Mouse (Mus musculus) megakaryocyte-erythroid progenitor cell, adult 5-6 weeks (primary cell): ENCODE results near the gene Dpf3. TPM values are rescaled to one million over a fixed set of nuclear protein-coding genes. Genes with fewer than 3 reads are reported as not detected.
A peak's percentile ranks its signal among the peaks of the same experiment; 100 is the strongest.

ENCODE experiments used
- ATAC-seq: replicated peaks from 2 replicates; pipeline ENCODE4 v1.8.0; 2016; ENCODE audit warnings: mild to moderate bottlenecking, inconsistent platforms; ENCODE audit not compliant: severe bottlenecking, poor library complexity, low FRiP score, low TSS enrichment
- total RNA-seq, 2 experiments: library from RNA; stranded (forward) in 1 of 2; stranded (reverse) in 1 of 2; fragments of 200-1000, 215-1000 nt in 1 of 2; fragments of >200 nt in 1 of 2; fragmentation: Nextera tagmentation in 1 of 2; gene quantifications; 2 replicates each; pipeline ENCODE4 v1.2.3; 2014 to 2017

Gene Dpf3
- total RNA-seq, 2 experiments from 2014 or later, result 17.9 to 35.6 TPM

DNA sequence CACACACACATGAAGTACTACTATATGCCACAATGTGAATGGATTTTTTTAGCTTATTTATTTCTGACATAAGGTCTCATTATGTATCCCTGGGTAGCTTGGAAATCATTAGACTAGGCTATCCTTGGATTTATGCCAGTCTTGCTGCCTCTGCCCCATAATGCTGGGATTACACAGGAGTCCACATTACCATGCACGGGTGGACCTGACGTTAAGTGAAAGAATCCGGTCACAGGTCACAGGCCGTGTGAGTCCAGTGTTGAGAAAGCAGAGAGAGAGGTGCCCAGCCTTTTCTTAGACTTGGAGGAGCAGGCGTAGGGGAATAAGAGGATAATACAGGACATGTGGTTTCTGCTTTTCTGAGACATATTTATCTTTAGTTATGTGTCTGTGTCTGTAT, 11.7 kb upstream of the Dpf3 start:
- ATAC-seq, result no peak

DNA sequence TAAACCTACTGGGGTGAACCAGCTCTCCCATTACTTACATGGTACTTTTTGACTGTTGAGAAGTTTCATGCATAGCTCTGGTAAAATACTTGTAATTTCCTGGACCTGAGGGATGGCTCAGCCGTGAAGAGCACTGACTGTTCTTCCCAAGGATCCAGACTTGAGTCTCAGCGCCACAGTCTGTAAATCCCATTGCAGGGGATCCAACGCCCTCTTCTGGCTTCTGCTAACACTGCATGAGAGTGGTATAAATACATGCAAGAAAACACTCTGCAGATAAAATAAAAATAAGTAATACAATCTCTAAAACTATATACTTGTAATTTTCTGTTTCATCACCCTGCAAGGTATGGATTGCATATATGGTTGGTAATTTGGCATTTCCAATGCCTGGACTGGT, 10.4 kb upstream of the Dpf3 start:
- no peak for ATAC-seq

DNA sequence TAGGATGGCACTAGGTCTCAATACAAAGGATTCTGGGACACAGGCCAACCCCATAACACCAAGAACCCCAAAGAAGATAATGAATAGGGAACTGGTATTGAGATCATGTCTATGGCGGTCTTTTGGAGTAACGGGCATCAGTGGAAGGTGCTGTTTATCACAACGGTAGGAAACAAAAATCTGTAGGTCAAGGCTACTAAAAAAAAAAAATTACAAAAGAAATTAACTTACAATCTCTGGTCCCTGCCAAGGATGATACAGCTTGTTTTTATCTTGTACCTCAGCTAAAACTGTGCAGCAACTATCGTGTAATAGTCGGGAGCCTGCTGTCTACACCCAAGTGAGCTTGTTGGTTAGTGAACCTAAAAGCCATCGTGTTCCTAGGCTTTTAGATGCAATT, 9.2 kb upstream of the Dpf3 start:
- ATAC-seq, result peak; percentile 77

DNA sequence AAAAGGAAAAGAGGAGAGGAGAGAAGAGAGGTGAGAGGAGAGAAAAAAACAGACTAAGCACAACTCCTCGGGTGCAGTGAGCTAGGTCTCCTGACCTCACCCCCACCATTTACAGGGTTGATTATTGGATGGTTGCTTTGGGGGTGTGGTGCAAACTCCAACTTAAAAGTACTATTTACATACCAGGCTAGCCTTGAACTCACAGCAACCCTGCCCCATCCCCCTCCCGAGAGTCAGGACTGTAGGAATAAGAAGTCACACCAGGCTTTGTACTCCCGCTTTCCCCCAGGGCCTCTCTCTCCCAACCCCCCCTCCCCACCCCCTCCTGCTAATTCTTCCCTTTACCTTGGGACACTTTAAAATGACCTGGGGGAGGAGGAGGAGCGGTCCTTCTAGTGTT, 8.8 kb upstream of the Dpf3 start:
- no peak for ATAC-seq

DNA sequence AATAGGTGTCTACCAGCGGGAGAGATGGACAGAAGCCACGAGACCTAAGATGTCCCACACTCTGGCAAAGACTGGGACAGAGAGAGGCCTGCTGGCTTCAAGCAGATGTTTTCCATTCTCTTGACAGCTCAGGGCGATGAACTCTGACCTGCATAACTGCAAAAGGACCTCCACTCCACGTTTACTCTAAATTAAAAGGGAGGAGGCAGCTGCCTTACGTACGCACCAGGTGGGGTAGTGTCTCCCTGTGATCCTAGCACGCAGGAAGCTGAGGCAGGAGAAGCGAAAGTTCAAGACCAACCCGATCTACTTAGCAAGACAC, 8.4 kb upstream of the Dpf3 start:
- ATAC-seq, result no peak

DNA sequence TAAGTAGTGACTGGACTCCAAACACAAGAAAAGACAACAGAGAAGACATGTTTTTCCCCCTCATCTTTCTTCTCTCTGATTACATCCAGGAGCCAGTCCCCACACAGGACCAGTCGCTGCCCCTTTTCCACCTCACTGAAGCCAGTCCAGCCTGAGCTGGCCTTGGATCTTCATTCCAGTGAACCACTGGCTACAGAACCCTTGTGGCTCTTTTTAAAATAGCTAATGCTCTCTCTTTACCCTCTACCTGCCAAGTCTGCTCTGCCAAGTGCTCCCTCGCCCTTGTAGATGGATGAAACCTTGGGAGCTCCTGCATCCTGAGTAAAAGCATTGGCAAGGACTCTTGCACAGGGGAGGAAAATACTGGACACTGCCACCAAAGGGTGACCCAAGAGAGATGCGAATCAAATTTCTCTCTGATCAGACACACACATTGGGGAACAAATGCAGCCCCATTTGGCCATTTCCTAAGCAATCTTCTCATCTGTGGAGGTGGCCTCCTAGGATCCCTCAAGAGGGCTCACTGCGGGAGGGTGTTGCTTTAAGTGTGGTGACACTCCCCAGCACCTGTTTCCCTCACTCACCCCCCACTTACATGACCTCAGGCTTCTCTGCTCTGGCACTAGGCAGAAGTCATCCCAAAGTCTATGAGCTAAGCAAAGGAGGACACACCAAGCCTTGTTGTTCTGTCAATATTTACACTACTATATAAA, 7.9 kb upstream of the Dpf3 start:
- ATAC-seq, result no peak

DNA sequence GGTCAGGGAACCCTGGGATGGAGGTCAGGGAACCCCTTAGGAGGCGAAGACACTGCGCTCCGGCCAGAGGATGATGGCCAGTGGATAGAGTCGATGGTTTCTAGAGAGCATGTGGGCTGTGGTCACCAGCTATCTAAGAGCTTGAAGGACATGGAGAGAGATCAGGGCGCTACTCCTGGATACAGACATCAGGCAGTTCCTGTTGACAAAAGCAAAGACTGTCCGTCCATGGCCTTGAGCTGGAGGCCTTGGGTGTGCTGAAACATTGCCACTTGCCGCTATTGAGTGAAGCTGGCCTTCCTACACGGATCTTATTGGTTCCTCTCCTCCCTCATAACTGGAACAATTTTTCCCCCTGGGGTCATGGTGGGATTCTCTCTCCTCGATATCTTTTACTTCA, 6.7 kb upstream of the Dpf3 start:
- ATAC-seq, result no peak

DNA sequence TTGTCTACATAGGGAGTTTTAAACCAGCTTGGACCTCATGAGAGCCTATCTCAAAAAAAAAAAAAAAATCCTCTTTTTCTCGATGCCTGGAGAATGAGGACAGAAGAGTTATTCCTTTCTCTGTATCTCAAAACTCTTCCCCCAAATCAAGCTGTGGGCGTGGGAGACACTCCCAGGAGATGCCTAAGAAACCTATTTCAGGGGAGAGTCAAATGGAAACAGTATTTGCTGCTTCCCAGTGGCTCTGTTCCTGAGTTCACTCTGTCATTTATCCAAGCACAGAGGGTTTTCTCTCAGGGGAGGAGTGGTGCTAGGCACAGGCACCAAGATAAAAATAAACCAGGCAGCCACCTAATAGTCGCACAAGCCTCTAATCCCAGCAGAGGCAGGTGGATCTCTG, 5.3 kb upstream of the Dpf3 start:
- ATAC-seq, result no peak

DNA sequence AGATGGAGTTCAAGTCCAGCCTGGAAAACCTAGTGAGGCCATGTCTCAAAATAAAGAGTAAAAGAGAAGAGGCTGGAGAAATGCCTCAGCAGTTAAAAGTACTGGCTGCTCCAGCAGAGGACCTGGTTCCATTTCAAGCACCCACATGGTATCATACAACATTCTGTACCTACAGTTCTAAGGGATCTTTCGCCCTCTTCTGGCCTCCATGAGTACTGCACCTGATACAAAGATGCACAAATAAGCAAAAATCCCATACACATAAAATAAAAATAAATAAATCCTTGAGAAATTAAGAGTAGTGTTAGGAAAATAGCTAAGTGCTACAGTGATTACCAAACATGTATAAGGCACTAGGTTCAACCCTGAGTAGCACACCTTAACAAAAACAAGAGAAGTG, 4.1 kb upstream of the Dpf3 start:
- no peak for ATAC-seq

DNA sequence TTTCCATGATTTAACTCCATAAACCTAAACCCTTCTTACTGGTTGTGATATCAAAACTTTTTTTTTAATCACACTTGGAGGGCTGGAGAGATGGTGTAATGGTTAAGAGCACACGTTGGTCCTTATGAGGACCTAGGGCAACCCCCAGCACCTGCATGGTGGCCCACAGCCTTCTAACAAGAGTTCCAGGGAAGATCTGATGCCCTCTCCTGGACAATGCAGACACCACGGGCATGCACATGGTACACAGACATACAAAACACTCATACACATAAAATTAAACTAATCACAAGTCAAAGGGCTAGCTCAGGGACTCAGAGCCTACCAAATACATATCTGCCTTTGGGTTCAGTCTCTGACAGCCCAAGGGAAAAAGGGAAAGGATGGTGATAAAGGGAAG, 2.2 kb upstream of the Dpf3 start:
- no peak for ATAC-seq

DNA sequence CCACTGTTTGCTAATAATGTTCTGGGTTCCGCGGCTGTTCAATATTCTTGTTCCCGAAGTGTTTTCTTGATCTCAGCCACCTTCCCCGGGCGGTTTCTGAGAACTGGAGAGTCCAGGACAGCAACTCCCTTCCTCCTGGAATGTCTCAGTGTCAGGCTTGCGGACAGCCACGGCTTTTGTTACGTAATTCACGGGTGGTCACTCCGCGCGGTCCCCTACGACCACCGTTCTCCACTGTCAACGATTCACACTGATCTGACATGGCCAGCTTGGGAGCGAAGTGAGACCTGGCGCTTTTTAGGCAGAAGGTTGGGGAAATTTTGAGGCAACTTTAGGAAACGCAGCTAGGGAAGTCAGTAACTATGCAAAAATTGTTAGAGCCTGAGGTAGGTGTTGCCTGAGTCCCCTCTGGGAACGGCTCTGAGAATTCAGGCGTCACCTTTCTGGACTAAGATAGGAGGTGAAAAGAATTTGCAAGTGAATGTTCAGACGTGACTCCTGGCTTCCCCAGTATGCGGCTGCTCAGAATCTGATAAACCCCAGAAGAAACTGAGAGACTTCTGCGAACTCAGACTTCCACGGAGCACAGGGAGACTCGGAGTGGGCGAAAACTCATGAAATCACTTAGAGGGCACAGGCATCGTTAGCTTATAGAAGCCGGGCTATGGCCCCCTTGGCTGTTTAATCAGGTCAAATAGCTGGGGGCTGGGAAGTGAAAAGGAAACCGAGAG, 860 bp upstream of the Dpf3 start:
- ATAC-seq, result no peak

DNA sequence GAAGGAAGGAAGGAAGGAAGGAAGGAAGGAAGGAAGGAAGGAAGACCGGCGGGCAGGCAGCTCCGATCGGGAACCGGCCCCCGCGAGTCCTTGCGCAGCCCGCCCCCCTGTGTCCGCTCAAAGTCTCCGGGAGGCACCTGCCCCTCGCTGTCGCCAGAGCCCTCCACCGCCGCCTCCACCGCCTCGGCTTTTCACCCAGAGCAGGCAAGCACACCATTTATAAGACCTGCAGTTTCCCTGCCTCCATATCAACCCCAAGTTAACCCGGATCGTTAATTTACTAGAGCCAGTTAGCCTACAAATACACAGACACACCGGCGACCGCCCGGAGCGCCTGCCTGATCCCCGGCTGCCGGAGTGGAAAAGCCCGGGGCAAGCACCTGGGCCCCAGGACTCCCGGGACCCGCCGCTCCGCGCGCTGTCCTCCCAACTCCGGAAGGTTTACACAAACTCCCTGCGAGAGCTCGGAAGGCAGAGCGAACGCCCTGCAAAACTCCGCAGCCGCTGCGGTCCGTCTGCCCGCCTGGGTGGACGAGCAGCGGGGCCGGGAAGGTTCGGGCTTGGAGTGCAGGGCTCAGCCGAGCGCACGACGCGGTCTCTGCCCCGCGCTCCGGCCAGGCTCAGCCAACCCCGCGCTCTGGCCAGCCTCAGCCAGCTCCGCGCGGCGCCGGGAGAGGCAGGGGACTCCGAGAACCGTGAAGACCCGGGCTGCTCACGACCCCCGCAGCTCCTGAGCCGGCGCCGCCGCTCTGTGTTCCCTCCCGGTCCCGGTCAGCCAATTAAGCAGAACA, 650 bp downstream of the Dpf3 start:
- ATAC-seq, result 0 out of 2 replicates have a peak, but pooled peaks have one; percentile 10

DNA sequence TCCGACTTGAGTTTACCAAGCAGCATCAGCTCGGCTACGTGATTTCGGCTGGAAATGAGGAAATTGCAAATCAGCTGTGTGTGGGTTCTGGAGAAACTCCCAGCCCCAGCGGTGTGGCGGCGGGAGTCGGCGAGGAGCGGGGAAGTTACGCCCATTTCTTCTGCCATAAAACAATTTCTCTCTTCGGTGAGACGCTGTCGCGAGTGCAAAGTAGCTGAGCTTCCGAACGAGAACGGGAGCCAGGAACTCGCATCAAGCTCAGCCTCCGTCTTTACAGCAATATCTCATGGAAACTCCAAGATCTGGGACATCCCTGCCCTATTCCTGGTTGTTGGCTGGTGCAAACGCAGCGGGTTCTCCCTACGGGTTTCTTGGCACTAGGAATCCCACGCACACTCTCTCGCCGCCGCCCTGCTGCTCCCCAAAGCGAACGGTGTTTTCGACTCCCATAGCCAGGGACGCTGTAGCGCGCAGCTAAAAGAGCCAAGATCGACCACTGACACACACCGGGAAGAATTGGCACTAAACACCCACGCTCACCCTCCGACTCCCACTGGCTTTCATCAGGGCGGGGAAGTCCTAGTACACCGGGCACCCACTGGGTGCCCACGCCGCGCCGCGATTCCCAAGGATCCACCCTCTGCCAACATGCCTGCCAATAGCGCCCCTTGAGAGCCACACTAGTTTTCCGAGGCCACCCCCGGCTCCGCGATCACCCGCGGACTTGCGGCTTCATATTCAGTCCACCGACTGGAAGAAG, 1.4 kb downstream of the Dpf3 start:
- no peak for ATAC-seq

DNA sequence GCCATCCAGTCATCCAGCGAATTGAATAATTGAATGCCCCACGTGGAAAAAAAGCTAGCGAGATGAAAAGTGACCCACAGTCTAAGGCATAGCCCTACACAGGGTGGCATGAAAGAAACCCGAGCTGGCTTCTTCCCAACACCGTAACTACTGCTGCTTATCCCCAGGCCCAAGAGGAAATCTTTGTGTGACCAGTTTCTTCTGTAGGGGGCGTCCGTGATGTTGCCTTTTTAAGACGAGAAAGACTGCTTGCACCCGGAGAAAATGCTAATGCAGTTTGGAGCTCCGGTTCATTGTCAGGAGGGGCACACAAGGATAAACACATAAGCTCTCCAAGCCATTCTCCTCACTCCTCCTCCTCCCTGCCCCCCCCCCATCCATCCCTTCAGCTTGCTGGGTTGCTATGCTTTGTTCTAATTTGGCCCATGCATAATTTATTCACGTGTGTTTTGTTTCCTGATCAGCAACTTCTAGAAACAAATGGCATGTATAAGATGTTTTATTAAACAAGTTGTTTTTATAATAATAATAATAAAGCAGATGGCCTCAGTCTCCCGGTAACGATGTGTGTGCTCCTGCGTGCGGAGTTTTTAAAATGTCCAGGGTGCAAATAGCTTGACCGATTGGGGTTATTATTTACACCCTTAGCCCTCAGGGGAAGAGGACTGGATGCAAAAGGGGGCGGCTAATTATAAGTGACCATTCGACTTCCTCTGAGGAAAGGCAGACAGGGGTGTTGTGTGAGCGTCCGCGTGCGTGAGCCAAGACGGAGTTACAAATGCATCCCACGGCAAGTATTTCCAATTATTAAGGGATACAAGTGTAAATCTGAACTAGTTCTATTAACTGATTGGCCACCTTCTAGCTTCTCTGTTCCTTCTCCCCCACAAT, 2.4 kb downstream of the Dpf3 start:
- no peak for ATAC-seq

DNA sequence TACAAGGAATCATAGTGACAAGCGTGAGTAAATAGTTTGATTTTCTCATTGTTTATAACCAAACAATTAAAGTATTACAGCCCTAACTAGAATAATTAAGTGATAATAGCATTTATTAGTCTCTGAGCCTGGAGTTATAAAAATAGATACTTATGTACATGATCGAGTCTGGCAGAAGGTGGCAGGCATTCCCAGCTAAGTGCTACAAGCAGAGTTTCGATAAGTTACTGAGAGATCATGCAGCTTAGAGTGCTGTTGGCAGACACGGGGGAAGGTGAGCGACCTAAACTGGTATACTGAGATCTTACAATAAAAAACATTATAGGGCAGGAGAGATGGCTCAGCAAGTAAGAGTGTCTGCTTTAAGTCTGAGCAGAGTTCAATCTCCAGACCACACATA, 3.9 kb downstream of the Dpf3 start:
- ATAC-seq, result no peak

DNA sequence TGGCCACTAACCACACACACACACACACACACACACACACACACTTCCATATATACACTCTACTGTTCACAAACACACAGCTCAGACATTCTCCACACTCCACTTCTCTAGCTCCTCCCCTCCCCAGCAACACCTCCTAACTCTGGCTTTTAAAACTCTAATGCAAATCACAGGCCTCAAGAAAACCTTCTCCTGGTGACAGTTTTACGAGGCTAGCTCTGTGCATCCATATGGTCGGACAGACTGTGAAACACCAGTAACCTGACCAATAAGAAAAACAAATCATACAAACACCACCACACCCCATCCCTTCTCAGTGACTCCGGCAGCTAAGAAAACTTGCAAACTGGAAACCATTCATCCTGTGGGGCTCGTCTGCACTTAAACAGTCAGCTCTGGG, 6.1 kb downstream of the Dpf3 start:
- no peak for ATAC-seq

DNA sequence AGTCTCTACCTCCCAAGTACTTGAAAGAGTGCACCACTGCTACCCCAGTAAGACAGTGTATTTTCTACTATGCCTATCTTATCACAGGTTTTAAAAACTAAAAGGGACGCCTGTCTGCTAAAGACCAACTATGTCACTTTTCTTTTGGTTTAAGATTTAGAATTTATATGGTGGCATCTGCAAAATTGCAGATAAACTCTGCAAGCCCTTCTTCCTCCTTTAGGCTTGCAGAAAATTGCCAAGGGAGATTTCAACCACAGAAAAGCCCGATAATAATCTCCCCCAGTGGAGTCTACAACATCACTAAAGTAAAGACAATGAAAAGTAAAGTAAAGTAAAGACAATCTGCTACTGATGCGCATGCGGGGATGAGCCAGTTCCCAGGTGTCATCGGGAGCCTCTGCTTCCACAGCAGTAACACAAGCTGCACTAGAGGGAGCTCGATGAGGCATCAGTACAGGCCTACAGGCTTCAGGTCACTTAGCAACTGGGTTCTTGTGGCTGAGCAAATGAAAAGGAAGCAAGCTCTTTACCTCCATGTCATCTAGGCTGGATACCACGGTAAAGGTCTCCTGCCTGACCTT, 7.6 kb downstream of the Dpf3 start:
- ATAC-seq, result 0 out of 2 replicates have a peak, but pooled peaks have one; percentile 33

DNA sequence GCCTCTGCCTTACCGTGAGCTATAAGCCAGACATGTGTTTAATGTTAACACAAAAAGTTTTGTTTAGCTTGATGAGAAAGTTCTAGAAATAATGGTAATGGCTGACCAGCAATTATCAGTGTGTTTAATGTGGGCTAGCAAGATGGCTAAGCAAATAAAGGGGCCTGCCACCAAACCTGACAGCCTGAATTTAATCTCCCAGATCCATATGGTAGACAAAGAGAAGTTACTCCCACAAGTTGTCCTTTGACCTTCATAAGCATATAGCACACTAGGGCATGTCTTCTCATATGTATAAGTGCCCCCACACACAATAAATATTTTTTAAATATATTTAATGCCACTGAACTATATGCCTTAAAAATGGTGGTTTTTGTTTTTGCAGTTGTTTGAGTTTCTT, 8.4 kb downstream of the Dpf3 start:
- ATAC-seq, result 0 out of 2 replicates have a peak, but pooled peaks have one; percentile 37

DNA sequence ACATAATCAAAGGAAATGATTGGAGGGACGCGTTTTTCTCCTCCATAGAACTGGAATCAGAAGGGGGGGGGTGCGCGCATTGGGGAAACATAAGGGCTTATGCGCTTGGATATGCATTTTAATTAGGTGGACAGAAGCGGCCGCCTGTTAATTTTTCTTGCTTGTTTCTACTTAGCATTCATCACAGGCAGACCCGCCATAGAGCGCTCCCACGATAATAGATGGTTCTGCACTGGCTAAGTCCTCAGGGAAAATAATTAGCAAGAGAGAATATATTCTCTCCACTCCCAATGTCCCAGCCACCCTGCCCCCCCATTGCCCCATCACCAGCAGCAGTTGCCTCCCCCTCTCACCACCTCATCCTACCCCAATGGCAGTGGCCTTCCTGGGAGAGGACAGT, 11.2 kb downstream of the Dpf3 start:
- ATAC-seq, result no peak
